In the genomic region with DNA sequence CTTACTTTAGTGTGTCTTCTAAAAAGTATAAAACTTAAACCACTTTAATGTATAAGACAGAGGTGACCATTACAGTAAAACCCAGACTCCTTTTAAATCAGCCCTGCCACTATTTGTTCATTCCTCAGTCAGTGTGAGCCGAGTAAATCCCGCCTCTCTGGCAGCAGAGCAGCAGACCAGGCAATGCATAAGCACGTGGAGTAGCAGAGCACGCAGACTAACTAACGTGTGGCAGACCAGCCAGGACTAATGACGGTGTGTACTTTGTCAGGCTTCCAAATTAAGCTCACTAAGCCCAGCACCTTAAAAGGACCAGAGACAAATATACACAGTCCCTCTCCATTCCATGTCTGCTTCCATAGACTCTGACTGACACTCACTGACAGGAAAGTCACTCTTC, we compare ENCODE assay signal across 21 mouse cellular contexts. TPM values are rescaled to one million over a fixed set of nuclear protein-coding genes. Genes with fewer than 3 reads are reported as not detected.
DNase-seq lines count a peak whose midpoint lies in the region; ATAC-seq and TF ChIP-seq lines count a peak whose summit lies in the region.
"Had no signal": no experiment of that assay in that cellular context is flagged by ENCODE, and none has a peak within 500 bp of the region (broad histone marks: within the 10 kb centered on the region; RNA-seq: fewer than 3 reads in every experiment).

No protein-coding gene starts in this region.

- H3K36me3 ChIP-seq in heart, embryonic 10.5 days: peaks cover 69% of the 10 kb centered on the region
- peaks cover 53% of the 10 kb centered on the region for H3K36me3 ChIP-seq in liver, adult 2 months (ENCODE audit: control insufficient read depth, insufficient read depth, low read length)
- H3K36me3 ChIP-seq in liver, embryonic 12.5 days: peaks cover 69% of the 10 kb centered on the region

- no peak overlapping the region for H3K4me3 ChIP-seq in heart, embryonic 10.5 days
- no peak overlapping the region for H3K4me3 ChIP-seq in liver, adult 2 months (ENCODE audit: insufficient read depth, low read depth, low read length)
- H3K4me3 ChIP-seq in liver, embryonic 12.5 days: no peak overlapping the region
- H3K4me3 ChIP-seq: erythroblast, embryonic 14.5 days; gastrocnemius, adult 2 months; heart, adult 2 months; hindbrain, embryonic 13.5 days; liver, embryonic 15.5 days; midbrain, embryonic 10.5 days; neural tube, embryonic 15.5 days had no signal

- H3K27ac ChIP-seq in heart, embryonic 10.5 days: no peak overlapping the region
- no peak overlapping the region for H3K27ac ChIP-seq in liver, adult 2 months (replicated peaks; ENCODE audit: insufficient read depth, low read depth, low read length)
- H3K27ac ChIP-seq in liver, embryonic 12.5 days: no peak overlapping the region
- H3K27ac ChIP-seq: heart, adult 2 months; hindbrain, embryonic 13.5 days; liver, embryonic 15.5 days; midbrain, embryonic 10.5 days; neural tube, embryonic 15.5 days had no signal

- no peak overlapping the region for H3K4me2 ChIP-seq in liver, embryonic 12.5 days
- H3K4me2 ChIP-seq: hindbrain, embryonic 13.5 days; liver, embryonic 15.5 days; neural tube, embryonic 15.5 days had no signal

- no peak overlapping the region for H3K9ac ChIP-seq in liver, adult 2 months (ENCODE audit: low read depth, low read length)
- no peak overlapping the region for H3K9ac ChIP-seq in liver, embryonic 12.5 days
- H3K9ac ChIP-seq: forebrain, postnatal 0 days; hindbrain, embryonic 13.5 days; liver, embryonic 15.5 days; neural tube, embryonic 15.5 days had no signal

- H3K79me2 ChIP-seq in liver, adult 2 months (ENCODE audit: control insufficient read depth, insufficient read depth, low read length): no peaks in the 10 kb centered on the region

- H3K9me3 ChIP-seq in heart, embryonic 10.5 days: no peaks in the 10 kb centered on the region
- H3K9me3 ChIP-seq in liver, embryonic 12.5 days (replicated peaks): no peaks in the 10 kb centered on the region
- H3K9me3 ChIP-seq: hindbrain, embryonic 13.5 days; liver, embryonic 15.5 days; midbrain, embryonic 10.5 days; neural tube, embryonic 15.5 days had no signal

- ATAC-seq in liver, embryonic 12.5 days: no peak
- ATAC-seq in megakaryocyte progenitor cell, adult 5-6 weeks (replicated peaks; ENCODE audit: poor library complexity): peak; percentile 63
- ATAC-seq: forebrain, postnatal 0 days; intestine, embryonic 16.5 days had no signal

- H3K27me3 ChIP-seq in heart, embryonic 10.5 days (ENCODE audit: insufficient read depth, poor library complexity, severe bottlenecking): no peaks in the 10 kb centered on the region
- no peaks in the 10 kb centered on the region for H3K27me3 ChIP-seq in liver, adult 2 months (ENCODE audit: control insufficient read depth, insufficient read depth, low read length)
- no peaks in the 10 kb centered on the region for H3K27me3 ChIP-seq in liver, embryonic 12.5 days (replicated peaks)
- H3K27me3 ChIP-seq: CH12.LX; hindbrain, embryonic 13.5 days; liver, embryonic 15.5 days; neural tube, embryonic 15.5 days had no signal

- H3K4me1 ChIP-seq in heart, embryonic 10.5 days: no peaks in the 10 kb centered on the region
- no peaks in the 10 kb centered on the region for H3K4me1 ChIP-seq in liver, adult 2 months (ENCODE audit: control insufficient read depth, insufficient read depth, low read length)
- H3K4me1 ChIP-seq in liver, embryonic 12.5 days: peaks cover 9% of the 10 kb centered on the region
- H3K4me1 ChIP-seq: hindbrain, embryonic 13.5 days; midbrain, embryonic 10.5 days; neural tube, embryonic 15.5 days had no signal

- WGBS in heart, embryonic 10.5 days: 64% methylated on average over 6 of the region's 6 CpGs
- WGBS in liver, adult 2 months: 22% methylated on average over 6 of the region's 6 CpGs
- WGBS in liver, embryonic 12.5 days (ENCODE audit: insufficient replicate concordance): 85% methylated on average over 6 of the region's 6 CpGs

- DNase-seq in heart, adult 11 months: peak; percentile 89
- no peak for DNase-seq in heart, embryonic 10.5 days (ENCODE audit: low spot score)
- DNase-seq in liver, adult 2 months (ENCODE audit: extremely low read depth, low read depth, low spot score): peak; percentile 41
- DNase-seq in heart, postnatal 4 days: peak; percentile 24
- DNase-seq in cerebellum, adult 18-20 months: no peak
- no peak for DNase-seq in right cerebral cortex, adult 18-20 months
- DNase-seq: adrenal gland, postnatal 14 days; cerebellum, adult 9-11 months; forebrain, postnatal 0 days; gastrocnemius, adult 2 months; retina, postnatal 1 day had no signal

- no peak for TF ChIP-seq POLR2A in liver, adult 2 months (IDR thresholded peaks at IDR 0.05; ENCODE audit: extremely low read depth, insufficient read depth, low read length)

- TF ChIP-seq CTCF in liver, adult 2 months (IDR thresholded peaks at IDR 0.05; ENCODE audit: low read depth, low read length): no peak

RNA-seq across cellular contexts. Expression of gene Ublcp1, which starts 8.8 kb away (rescaled TPM):
- 56.8 and 67.8 TPM in 2 replicates for polyA plus RNA-seq in heart, embryonic 10.5 days (2016; fragmentation: Nextera tagmentation; extraction: Ambion mirVana)
- 29.9 and 35.0 TPM in 2 replicates for total RNA-seq in liver, adult 2 months (2014; rRNA removed)
- 6.2 and 6.7 TPM in 2 replicates for polyA plus RNA-seq in liver, adult 2 months (2012; rRNA removed)
- 41.8 and 41.9 TPM in 2 replicates for polyA plus RNA-seq in liver, embryonic 12.5 days (2016; fragmentation: Nextera tagmentation; extraction: Ambion mirVana)
- total RNA-seq in heart, postnatal 4 days (2021): 10 to 100 TPM; 36.4 to 41.5 TPM
- total RNA-seq in megakaryocyte progenitor cell, adult 5-6 weeks (2015): 11.0 and 14.9 TPM in 2 replicates
- total RNA-seq in megakaryocyte progenitor cell, adult 5-6 weeks (2017): 11.6 and 13.8 TPM in 2 replicates

RNA-seq across cellular contexts. Expression of gene Rnf145, which starts 57.3 kb away (rescaled TPM):
- polyA plus RNA-seq in heart, embryonic 10.5 days (2016; fragmentation: Nextera tagmentation; extraction: Ambion mirVana): 59.8 and 82.1 TPM in 2 replicates
- 18.0 and 24.0 TPM in 2 replicates for total RNA-seq in liver, adult 2 months (2014; rRNA removed)
- polyA plus RNA-seq in liver, adult 2 months (2012; rRNA removed): 9.1 and 17.0 TPM in 2 replicates
- 64.7 and 71.1 TPM in 2 replicates for polyA plus RNA-seq in liver, embryonic 12.5 days (2016; fragmentation: Nextera tagmentation; extraction: Ambion mirVana)
- total RNA-seq in heart, postnatal 4 days (2021): 10 to 100 TPM; 30.0 TPM
- total RNA-seq in megakaryocyte progenitor cell, adult 5-6 weeks (2015): 12.8 and 18.9 TPM in 2 replicates
- total RNA-seq in megakaryocyte progenitor cell, adult 5-6 weeks (2017): 20.7 and 24.9 TPM in 2 replicates

Comparison
In these comparisons a context has a peak if more than half of its experiments do, and no peak if none do; other contexts are left out.
1. DNase-seq: peak in heart, adult 11 months (single experiment), liver, adult 2 months (single experiment) and heart, postnatal 4 days (single experiment); none in heart, embryonic 10.5 days (single experiment), cerebellum, adult 18-20 months (0 of 2) and right cerebral cortex, adult 18-20 months (single experiment).